In the genomic region with DNA sequence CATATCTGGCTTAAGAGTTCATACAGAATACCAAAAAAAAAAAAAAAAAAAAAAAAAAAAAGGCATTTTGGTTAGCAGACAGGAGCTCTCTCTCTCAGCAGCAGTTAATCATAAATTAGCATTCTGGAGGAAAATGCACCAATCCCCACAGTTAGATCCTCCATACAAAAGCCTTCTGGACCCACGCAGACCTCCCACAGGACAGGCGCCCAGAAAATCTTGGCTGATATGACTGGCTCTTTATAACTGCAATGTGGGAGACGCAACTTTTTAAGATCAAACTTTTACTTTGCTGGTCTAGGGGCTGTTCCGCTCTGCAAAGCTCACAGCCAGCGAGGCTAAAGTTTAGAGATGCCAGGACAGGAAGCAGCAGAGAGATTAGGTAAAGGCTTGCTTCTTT, we compare ENCODE assay signal across 11 mouse cellular contexts. TPM values are rescaled to one million over a fixed set of nuclear protein-coding genes. Genes with fewer than 3 reads are reported as not detected.
DNase-seq lines count a peak whose midpoint lies in the region.
"Had no signal": no experiment of that assay in that cellular context is flagged by ENCODE, and none has a peak within 500 bp of the region (broad histone marks: within the 10 kb centered on the region; RNA-seq: fewer than 3 reads in every experiment).

No protein-coding gene starts in this region.

- peak; percentile 41 for DNase-seq in layer of hippocampus, adult 11-12 months (ENCODE audit: low spot score)
- no peak for DNase-seq in layer of hippocampus, postnatal 25 days (ENCODE audit: extremely low spot score in 1 of 2, low spot score in 1 of 2)
- peak; percentile 47 to 57 for DNase-seq in right cerebral cortex, adult 2 months (ENCODE audit: low spot score in 2 of 2)
- no peak for DNase-seq in right cerebral cortex, postnatal 14 days
- peak; percentile 42 for DNase-seq in lung, postnatal 10 days
- DNase-seq in c-Kit-positive CD71-positive TER-119-positive erythroid progenitor cells, embryonic 14.5 days (ENCODE audit: low spot score) = no peak
- DNase-seq in adrenal gland, postnatal 10 days = no peak
- DNase-seq: cerebellum, adult 2 months; kidney, adult 2 months; thymus, adult 18-20 months had no signal

RNA-seq across cellular contexts. Expression of a gene that starts 37.8 kb away (rescaled TPM):
- total RNA-seq in layer of hippocampus, postnatal 25 days (2021) = 100 to 1,000 TPM in 1 of 2 experiments, 10 to 100 TPM in 1; 62.7 to 109 TPM
- total RNA-seq in adrenal gland, postnatal 10 days (2021) = 1 to 10 TPM; 2.0 to 3.7 TPM
- total RNA-seq: monocyte, adult 5-6 weeks had no signal

Comparison
In these comparisons a context has a peak if more than half of its experiments do, and no peak if none do; other contexts are left out.
1. DNase-seq: peak in layer of hippocampus, adult 11-12 months (single experiment), right cerebral cortex, adult 2 months (2 of 2) and lung, postnatal 10 days (single experiment); none in layer of hippocampus, postnatal 25 days (0 of 2), right cerebral cortex, postnatal 14 days (single experiment), c-Kit-positive CD71-positive TER-119-positive erythroid progenitor cells, embryonic 14.5 days (single experiment) and adrenal gland, postnatal 10 days (single experiment).
2. RNA of a gene that starts 37.8 kb away (total RNA-seq): 62.7 to 109 TPM in layer of hippocampus, postnatal 25 days; 2.0 to 3.7 TPM in adrenal gland, postnatal 10 days; every median in the first group is over 10 times any median in the second.